Mouse (Mus musculus): ENCODE results near the gene Tubb1.

- TF ChIP-seq CTCF (IDR thresholded peaks at IDR 0.05; ENCODE audit: extremely low read depth, insufficient read length, insufficient replicate concordance, low read depth, low read length) (no peak), POLR2A (IDR thresholded peaks at IDR 0.05; ENCODE audit: low read depth, low read length) (no peak)
Measured at GRCm38 (mm10) chr2:174450353-174450752, at the start of gene Tubb1.

Data from small intestine, adult 2 months (tissue).